Mouse (Mus musculus): ENCODE measurements around the gene Hspa4. TPM values are rescaled to one million over a fixed set of nuclear protein-coding genes. Genes with fewer than 3 reads are reported as not detected.
A peak's percentile ranks its signal among the peaks of the same experiment; 100 is the strongest.
"Not testable (repeated sequence)": the region's sequence is repeated elsewhere in the genome, so short reads cannot be mapped to it uniquely, and the experiment has no call there.

Hspa4 gene
- polyA plus RNA-seq, 1 experiment from 2014 or later: 130 TPM

DNA sequence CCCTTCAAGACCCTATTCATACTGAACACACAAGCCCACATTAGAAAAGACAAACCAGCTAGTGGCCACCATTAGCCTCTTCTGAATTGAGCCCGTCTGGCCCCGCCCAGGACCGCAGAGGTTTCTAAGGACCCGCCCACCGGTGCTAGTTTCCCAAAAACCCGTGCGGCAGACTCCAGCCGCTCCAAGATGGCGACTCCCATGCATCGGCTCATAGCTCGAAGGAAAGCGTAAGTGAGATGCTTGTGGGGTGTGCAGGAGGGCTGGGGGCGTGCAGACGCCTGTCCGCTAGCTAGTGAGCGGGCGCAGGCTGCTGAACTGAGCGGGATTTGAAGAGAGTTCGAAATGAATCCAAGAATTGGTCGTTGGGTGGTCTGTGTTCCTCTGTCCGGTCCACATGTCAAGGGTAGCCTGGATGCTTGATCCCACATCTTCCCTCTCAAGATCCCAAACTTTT is 24.3 kb upstream of the Hspa4 start, which contains the start of gene Zcchc10:
Gene Zcchc10 (plus strand): TSS at position 168 of the 457 bp plus-strand sequence.
- Histone ChIP-seq H3K27me3 (replicated peaks; ENCODE audit: low read depth, poor library complexity, severe bottlenecking) (no peaks in the 10 kb centered on the region), H3K4me1 (peaks cover 9% of the 10 kb centered on the region), H3K27ac (replicated peaks) (peak within 1 kb of the TSS; percentile 89), H3K9me3 (no peaks in the 10 kb centered on the region), H3K4me3 (peak within 1 kb of the TSS; percentile 77), H3K36me3 (replicated peaks) (peaks cover 27% of the 10 kb centered on the region)
- WGBS: under 1% methylated on average over 21 of the region's 21 CpGs
- peak; percentile 91 for DNase-seq (ENCODE audit: low spot score)

- H3K27me3 ChIP-seq (replicated peaks; ENCODE audit: low read depth, poor library complexity, severe bottlenecking); H3K36me3 ChIP-seq (replicated peaks); H3K27ac ChIP-seq (replicated peaks); DNase-seq (ENCODE audit: low spot score); H3K9me3 ChIP-seq; H3K4me3 ChIP-seq: not testable (repeated sequence)
- 95% methylated on average over 13 of the region's 13 CpGs for WGBS
- H3K4me1 ChIP-seq: peaks cover 11% of the 10 kb centered on the region
Observed at GRCm38 (mm10) chr11:53319867-53320266, 19.6 kb upstream of the Hspa4 start.

DNA sequence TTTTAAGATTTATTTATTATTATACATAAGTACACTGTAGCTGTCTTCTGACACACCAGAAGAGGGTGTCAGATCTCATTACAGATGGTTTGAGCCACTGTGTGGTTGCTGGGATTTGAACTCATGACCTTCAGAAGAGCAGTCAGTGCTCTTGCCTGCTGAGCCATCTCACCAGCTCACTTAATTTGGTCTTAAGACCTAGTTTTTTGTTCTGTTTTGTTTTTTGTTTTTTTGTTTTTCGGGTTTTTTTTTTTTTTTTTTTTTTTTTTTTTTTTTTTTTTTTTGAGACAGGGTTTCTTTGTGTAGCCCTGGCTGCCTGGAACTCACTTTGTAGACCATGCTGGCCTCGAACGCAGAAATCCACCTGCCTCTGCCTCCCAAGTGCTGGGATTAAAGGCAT is 18.3 kb upstream of the Hspa4 start:
- not testable (repeated sequence) for H3K9me3 ChIP-seq; H3K36me3 ChIP-seq (replicated peaks); H3K27ac ChIP-seq (replicated peaks); H3K27me3 ChIP-seq (replicated peaks; ENCODE audit: low read depth, poor library complexity, severe bottlenecking); H3K4me3 ChIP-seq; DNase-seq (ENCODE audit: low spot score)
- WGBS: 90% methylated on average over 3 of the region's 3 CpGs
- peaks cover 11% of the 10 kb centered on the region for H3K4me1 ChIP-seq

DNA sequence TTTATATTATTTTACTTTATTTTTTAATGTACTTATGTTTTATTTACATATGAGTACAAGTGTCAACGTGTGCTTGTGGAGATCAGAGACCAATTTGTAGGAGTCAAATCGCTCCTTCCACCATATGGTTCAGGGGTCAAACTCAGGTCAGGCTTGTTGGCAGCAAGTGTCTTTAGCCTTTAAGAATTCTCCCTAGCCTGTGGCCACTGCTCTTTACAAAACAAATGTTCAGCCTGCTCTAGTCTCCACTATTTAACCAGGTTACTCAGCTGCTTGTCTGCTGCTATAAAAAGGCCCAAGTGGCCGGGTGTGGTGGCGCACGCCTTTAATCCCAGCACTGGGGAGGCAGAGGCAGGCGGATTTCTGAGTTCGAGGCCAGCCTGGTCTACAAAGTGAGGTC is 17.8 kb upstream of the Hspa4 start:
- H3K27me3 ChIP-seq (replicated peaks; ENCODE audit: low read depth, poor library complexity, severe bottlenecking): no peaks in the 10 kb centered on the region
- no peak overlapping the region for H3K4me3 ChIP-seq
- H3K4me1 ChIP-seq: peaks cover 11% of the 10 kb centered on the region
- H3K36me3 ChIP-seq (replicated peaks): no peaks in the 10 kb centered on the region
- no peak for DNase-seq (ENCODE audit: low spot score)
- H3K9me3 ChIP-seq: no peaks in the 10 kb centered on the region
- whole genome bisulfite sequencing: 72% methylated on average over 7 of the region's 7 CpGs
- no peak overlapping the region for H3K27ac ChIP-seq (replicated peaks)

- no peaks in the 10 kb centered on the region for H3K27me3 ChIP-seq (replicated peaks; ENCODE audit: low read depth, poor library complexity, severe bottlenecking)
- no peak for DNase-seq (ENCODE audit: low spot score)
- H3K27ac ChIP-seq (replicated peaks): peak overlapping the region; percentile 41; the same call in 1 of the 2 replicates
- H3K36me3 ChIP-seq (replicated peaks): no peaks in the 10 kb centered on the region
- WGBS: 52% methylated on average over 6 of the region's 6 CpGs
- H3K9me3 ChIP-seq: no peaks in the 10 kb centered on the region
- no peak overlapping the region for H3K4me3 ChIP-seq
- H3K4me1 ChIP-seq: peaks cover 11% of the 10 kb centered on the region
Observed at GRCm38 (mm10) chr11:53316996-53317395, 16.7 kb upstream of the Hspa4 start.

GRCm38 (mm10) chr11:53314770-53315173 is 14.5 kb upstream of the Hspa4 start:
- H3K36me3 ChIP-seq (replicated peaks): no peaks in the 10 kb centered on the region
- no peak overlapping the region for H3K4me3 ChIP-seq
- peaks cover 11% of the 10 kb centered on the region for H3K4me1 ChIP-seq
- no peak for DNase-seq (ENCODE audit: low spot score)
- H3K27ac ChIP-seq (replicated peaks): no peak overlapping the region
- H3K9me3 ChIP-seq: no peaks in the 10 kb centered on the region
- WGBS: 40% methylated on average over 1 of the region's 1 CpGs
- no peaks in the 10 kb centered on the region for H3K27me3 ChIP-seq (replicated peaks; ENCODE audit: low read depth, poor library complexity, severe bottlenecking)

DNA sequence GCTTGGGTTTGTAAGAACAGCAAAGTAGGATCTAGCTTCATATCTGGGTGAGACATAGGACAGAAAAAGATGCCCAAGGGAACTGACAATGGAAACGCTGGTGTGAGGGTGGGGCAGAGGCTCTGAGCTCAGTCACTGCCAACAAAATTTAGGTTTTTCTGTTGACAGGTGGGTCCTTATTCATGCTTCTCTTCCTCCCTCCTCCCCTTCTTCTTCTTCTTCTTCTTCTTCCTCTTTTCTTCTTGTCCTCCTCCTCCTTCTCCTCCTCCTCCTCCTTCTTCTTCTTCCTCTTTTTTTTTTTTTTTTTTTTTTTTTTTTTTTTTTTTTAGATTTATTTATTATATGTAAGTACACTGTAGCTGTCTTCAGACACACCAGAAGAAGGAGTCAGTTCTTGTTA is 12.6 kb upstream of the Hspa4 start:
- H3K9me3 ChIP-seq; H3K27ac ChIP-seq (replicated peaks): not testable (repeated sequence)

DNA sequence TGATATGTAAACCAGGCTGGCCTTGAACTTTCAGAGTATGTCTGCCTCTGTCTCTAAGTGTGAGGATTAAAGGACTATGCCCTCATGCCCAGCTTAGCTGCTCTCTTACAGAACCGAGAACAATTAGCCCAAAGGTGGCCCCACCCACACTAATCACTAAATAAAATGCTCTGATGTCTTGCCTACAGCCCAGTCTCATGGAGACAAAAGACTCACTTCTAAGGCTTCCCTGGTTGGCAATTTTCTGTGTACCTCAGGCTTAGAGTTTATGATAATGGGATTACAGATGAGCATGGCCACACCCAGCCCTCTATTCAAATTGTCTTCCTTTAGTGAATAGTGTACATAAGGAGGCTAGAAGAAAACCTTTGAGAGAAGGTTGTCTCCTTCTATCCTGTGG is 11.1 kb upstream of the Hspa4 start:
- no peak overlapping the region for H3K27ac ChIP-seq (replicated peaks)
- no peaks in the 10 kb centered on the region for H3K27me3 ChIP-seq (replicated peaks; ENCODE audit: low read depth, poor library complexity, severe bottlenecking)
- no peak overlapping the region for H3K4me3 ChIP-seq
- no peaks in the 10 kb centered on the region for H3K9me3 ChIP-seq
- no peak for DNase-seq (ENCODE audit: low spot score)
- 56% methylated on average over 1 of the region's 1 CpGs for WGBS
- peaks cover 19% of the 10 kb centered on the region for H3K4me1 ChIP-seq
- H3K36me3 ChIP-seq (replicated peaks): no peaks in the 10 kb centered on the region

More for the DNA sequence above, 12.6 kb upstream of the Hspa4 start:
- 85% methylated on average over 1 of the region's 1 CpGs for WGBS
- not testable (repeated sequence) for DNase-seq (ENCODE audit: low spot score); H3K36me3 ChIP-seq (replicated peaks); H3K4me3 ChIP-seq; H3K27me3 ChIP-seq (replicated peaks; ENCODE audit: low read depth, poor library complexity, severe bottlenecking)
- peaks cover 25% of the 10 kb centered on the region for H3K4me1 ChIP-seq

DNA sequence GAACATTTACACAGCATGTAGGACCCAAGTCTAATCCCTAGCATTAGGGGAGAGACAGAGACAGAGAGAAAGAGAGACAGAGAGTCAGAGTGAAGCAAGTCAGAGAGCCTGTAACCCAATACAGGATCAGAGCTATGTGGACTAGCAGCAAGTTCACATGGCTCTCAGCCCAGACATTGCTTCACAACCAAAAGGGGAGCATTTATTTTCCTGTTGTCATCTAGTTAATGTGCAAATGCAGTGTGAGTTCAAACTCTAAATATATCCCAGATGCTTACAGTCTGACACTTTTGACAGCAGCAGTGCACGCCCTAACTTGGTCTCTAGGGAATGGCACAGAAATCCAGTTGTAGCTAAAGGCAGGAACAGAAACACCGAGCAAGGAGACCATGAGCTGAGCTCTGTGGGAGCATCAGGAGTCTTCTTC is 8.6 kb upstream of the Hspa4 start:
- H3K27ac ChIP-seq (replicated peaks): 0 out of 2 replicates have a peak overlapping the region, but pooled peaks have one; percentile 20
- no peak for DNase-seq (ENCODE audit: low spot score)
- H3K36me3 ChIP-seq (replicated peaks): no peaks in the 10 kb centered on the region
- peaks cover 19% of the 10 kb centered on the region for H3K4me1 ChIP-seq
- no peaks in the 10 kb centered on the region for H3K27me3 ChIP-seq (replicated peaks; ENCODE audit: low read depth, poor library complexity, severe bottlenecking)
- 55% methylated on average over 2 of the region's 2 CpGs for WGBS
- no peak overlapping the region for H3K4me3 ChIP-seq
- no peaks in the 10 kb centered on the region for H3K9me3 ChIP-seq

DNA sequence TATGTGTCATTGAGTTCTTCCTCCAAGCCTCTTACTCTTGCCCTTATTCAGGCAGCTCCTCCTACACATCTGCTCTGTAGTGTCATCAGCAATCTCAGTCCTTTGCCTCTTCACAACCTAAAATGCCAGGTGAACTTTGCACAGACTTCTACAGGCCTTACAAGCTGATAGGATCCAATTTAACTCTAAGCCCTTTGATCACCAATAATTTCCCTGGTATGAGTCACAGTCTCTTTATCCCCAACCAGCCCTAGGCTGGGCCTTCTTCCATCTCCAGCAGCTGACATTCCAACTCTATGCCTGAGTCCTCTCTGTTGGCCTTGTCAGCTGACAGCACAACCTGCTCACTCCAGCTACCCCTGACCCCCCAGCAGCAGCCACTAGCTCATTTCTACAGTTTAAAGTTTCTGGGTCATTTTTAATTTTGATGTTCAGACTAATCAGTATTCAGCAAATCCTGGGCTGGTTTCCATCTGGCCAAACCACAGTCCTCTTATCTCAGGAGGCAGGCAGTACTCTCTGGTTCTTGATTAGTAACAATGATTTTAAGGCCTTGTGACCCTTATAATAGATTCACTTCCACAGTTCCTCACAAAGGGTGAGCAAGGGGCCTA is 8.1 kb upstream of the Hspa4 start:
- 0 out of 2 replicates have a peak overlapping the region, but pooled peaks have one; percentile 20 for H3K27ac ChIP-seq (replicated peaks)
- no peaks in the 10 kb centered on the region for H3K36me3 ChIP-seq (replicated peaks)
- no peak for DNase-seq (ENCODE audit: low spot score)
- H3K4me3 ChIP-seq: no peak overlapping the region
- no peaks in the 10 kb centered on the region for H3K9me3 ChIP-seq
- H3K4me1 ChIP-seq: peaks cover 19% of the 10 kb centered on the region
- no peaks in the 10 kb centered on the region for H3K27me3 ChIP-seq (replicated peaks; ENCODE audit: low read depth, poor library complexity, severe bottlenecking)

GRCm38 (mm10) chr11:53307558-53308065 is 7.4 kb upstream of the Hspa4 start:
- Histone ChIP-seq H3K27me3 (replicated peaks; ENCODE audit: low read depth, poor library complexity, severe bottlenecking) (no peaks in the 10 kb centered on the region), H3K4me1 (peaks cover 19% of the 10 kb centered on the region), H3K36me3 (replicated peaks) (no peaks in the 10 kb centered on the region), H3K4me3 (no peak overlapping the region), H3K9me3 (no peaks in the 10 kb centered on the region), H3K27ac (replicated peaks) (peak overlapping the region; percentile 44; the same call in 1 of the 2 replicates)
- WGBS: 74% methylated on average over 10 of the region's 10 CpGs
- DNase-seq (ENCODE audit: low spot score): no peak

DNA sequence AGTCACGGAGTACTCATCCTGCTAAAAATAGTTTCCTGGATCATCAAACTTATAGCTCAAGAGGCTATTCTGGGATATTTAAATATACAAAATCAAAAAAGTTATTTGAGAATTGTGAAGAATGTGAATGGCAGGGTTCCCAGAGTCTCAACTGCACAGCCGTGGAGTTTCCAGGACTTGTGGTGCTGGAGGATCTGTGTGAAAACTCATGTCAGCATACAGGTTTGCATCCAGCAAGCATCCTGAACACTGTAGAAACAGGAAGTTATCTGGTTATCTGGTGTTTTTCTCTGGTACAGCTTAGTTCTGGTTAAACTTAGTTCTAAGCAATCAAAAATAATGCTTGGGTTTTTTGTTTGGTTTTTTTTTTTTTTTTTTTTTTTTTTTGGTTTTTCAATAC is 6.7 kb upstream of the Hspa4 start:
- H3K27me3 ChIP-seq (replicated peaks; ENCODE audit: low read depth, poor library complexity, severe bottlenecking): no peaks in the 10 kb centered on the region
- no peaks in the 10 kb centered on the region for H3K9me3 ChIP-seq
- H3K27ac ChIP-seq (replicated peaks): no peak overlapping the region
- no peaks in the 10 kb centered on the region for H3K36me3 ChIP-seq (replicated peaks)
- peaks cover 19% of the 10 kb centered on the region for H3K4me1 ChIP-seq
- WGBS: 95% methylated on average over 2 of the region's 2 CpGs
- H3K4me3 ChIP-seq: no peak overlapping the region
- DNase-seq (ENCODE audit: low spot score): no peak

GRCm38 (mm10) chr11:53304044-53304840 is 4.0 kb upstream of the Hspa4 start:
- Histone ChIP-seq H3K4me3 (no peak overlapping the region), H3K9me3 (no peaks in the 10 kb centered on the region), H3K4me1 (peaks cover 27% of the 10 kb centered on the region), H3K27ac (replicated peaks) (no peak overlapping the region), H3K27me3 (replicated peaks; ENCODE audit: low read depth, poor library complexity, severe bottlenecking) (no peaks in the 10 kb centered on the region), H3K36me3 (replicated peaks) (no peaks in the 10 kb centered on the region)
- no peak for DNase-seq (ENCODE audit: low spot score)
- WGBS: 83% methylated on average over 14 of the region's 14 CpGs

Data from embryonic facial prominence, embryonic 10.5 days (tissue).